Mouse (Mus musculus) testis, adult 2 months (tissue): Measurements from ENCODE around the gene Kcna7. TPM values are rescaled to one million over a fixed set of nuclear protein-coding genes. Genes with fewer than 3 reads are reported as not detected.

ENCODE experiments used
- H3K27ac ChIP-seq: fragments of 200-500 bp; 2 replicates; pipeline ENCODE4 v1.5.1; 2012; ENCODE audit warnings: low read depth, low read length; ENCODE audit not compliant: control insufficient read depth, insufficient read depth
- H3K27me3 ChIP-seq: fragments of 200-500 bp; 2 replicates; pipeline ENCODE4 v1.6.1; 2012; ENCODE audit warnings: mild to moderate bottlenecking, low read length, moderate library complexity; ENCODE audit not compliant: control insufficient read depth, insufficient read depth
- H3K36me3 ChIP-seq: fragments of 200-500 bp; 2 replicates; pipeline ENCODE4 v1.6.1; 2012; ENCODE audit warnings: mild to moderate bottlenecking, low read length; ENCODE audit not compliant: control insufficient read depth, insufficient read depth
- H3K4me1 ChIP-seq: fragments of 200-500 bp; 2 replicates; pipeline ENCODE4 v1.6.1; 2012; ENCODE audit warnings: low read length; ENCODE audit not compliant: control insufficient read depth, insufficient read depth
- H3K4me3 ChIP-seq: fragments of 200-500 bp; 2 replicates; pipeline ENCODE4 v1.5.1; 2012; ENCODE audit warnings: low read depth, mild to moderate bottlenecking, low read length, moderate library complexity, mixed read lengths; ENCODE audit not compliant: control insufficient read depth
- CTCF ChIP-seq: fragments of 200-500 bp; IDR thresholded peaks from 2 replicates; pipeline ENCODE4 v1.5.1; 2012; ENCODE audit warnings: low read depth, mild to moderate bottlenecking, inconsistent platforms, low read length, moderate library complexity; ENCODE audit not compliant: control insufficient read depth, insufficient read depth, insufficient replicate concordance
- POLR2A ChIP-seq: fragments of 200-500 bp; IDR thresholded peaks from 2 replicates; pipeline ENCODE4 v1.6.1; 2012; ENCODE audit warnings: low read depth, mild to moderate bottlenecking, inconsistent platforms, low read length, moderate library complexity; ENCODE audit not compliant: control insufficient read depth
- polyA plus RNA-seq: library from polyadenylated mRNA; depleted of rRNA; stranded (reverse); fragments of >200 nt; gene quantifications from 2 replicates; pipeline ENCODE4 v1.2.3, GENCODE M21; 2012

The Kcna7 gene
- polyA plus RNA-seq, 1 experiment: 1.1 TPM

DNA sequence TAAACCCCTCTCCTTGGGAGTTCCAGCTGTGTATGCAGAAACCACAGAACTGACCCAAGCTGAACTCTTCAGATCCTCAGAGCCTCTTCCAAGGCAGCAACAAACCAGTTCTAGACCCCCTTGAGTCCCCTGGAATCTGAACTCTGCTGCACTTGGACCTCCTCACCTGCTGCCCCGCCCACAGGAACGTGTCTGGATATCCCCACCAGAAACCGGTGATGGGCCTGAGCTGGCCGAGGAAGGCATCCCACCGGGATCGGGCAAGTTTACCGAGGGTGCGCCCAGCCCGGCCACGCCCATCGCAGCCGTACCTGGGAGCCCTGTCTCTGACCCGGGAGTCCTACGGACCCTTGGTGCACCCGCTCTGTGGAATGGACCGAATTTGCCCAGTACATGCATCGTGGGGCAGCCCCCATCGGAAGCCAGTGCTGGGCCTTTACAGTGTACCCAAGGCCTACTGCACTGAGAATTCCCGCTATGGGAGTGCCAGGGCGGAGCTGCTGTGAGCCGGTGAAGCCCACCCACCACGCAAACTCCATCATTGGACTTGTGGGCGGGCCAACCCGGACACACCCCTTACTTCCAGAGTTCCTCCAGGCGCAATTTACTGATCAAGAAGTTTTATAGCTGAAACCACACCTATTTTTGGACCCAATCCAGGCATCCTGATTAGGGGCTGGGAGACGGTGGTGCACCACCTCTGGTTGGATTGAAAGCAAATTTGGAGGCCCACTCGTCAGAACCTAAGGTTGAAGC lies 14.6 kb downstream of the Kcna7 start:
- TF ChIP-seq POLR2A: no peak
- no peaks in the 10 kb centered on the region; the same call in 1 of the 2 replicates for H3K36me3 ChIP-seq
- H3K27me3 ChIP-seq: peaks cover 2% of the 10 kb centered on the region; the same call in 1 of the 2 replicates
- H3K27ac ChIP-seq: no peak overlapping the region
- peak overlapping the region; percentile 86 for H3K4me3 ChIP-seq
- peaks cover 17% of the 10 kb centered on the region for H3K4me1 ChIP-seq

DNA sequence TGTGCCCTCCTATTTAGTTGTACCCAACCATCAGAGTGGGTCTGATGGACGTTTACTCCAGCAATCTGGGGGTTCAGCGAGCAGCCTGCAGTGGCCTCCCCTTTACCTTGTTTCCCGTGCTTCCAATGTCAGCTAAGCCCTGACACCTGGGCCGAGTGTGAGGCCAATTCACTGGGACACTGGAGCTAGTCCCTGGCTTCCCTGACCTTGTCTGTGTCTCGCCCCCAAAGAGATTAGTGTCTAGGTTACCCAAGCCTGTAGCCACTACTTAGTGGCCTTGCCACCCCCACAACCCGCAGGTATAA lies 15.1 kb downstream of the Kcna7 start, which contains the start of gene Lhb:
Gene Lhb (plus strand): TSS at position 206 of the 305 bp plus-strand sequence.
- H3K27me3 ChIP-seq: peaks cover 2% of the 10 kb centered on the region; the same call in 1 of the 2 replicates
- no peaks in the 10 kb centered on the region; the same call in 1 of the 2 replicates for H3K36me3 ChIP-seq
- H3K4me1 ChIP-seq: peaks cover 16% of the 10 kb centered on the region
- TF ChIP-seq CTCF: no peak
- no peak for TF ChIP-seq POLR2A
- H3K27ac ChIP-seq: no peak within 1 kb of the TSS
- peak within 1 kb of the TSS; percentile 86 for H3K4me3 ChIP-seq

DNA sequence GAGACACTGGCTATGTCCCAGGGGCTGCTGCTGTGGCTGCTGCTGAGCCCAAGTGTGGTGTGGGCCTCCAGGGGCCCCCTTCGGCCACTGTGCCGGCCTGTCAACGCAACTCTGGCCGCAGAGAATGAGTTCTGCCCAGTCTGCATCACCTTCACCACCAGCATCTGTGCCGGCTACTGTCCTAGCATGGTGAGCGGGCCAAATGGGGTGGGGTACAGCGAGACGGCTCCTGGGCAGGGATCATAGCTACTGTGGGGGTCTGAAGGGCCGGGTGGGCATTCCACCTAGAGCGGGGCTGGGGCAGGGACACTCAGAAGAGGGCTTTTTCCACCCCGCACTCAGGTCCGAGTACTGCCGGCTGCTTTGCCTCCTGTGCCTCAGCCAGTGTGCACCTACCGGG lies 15.7 kb downstream of the Kcna7 start:
- H3K36me3 ChIP-seq: no peaks in the 10 kb centered on the region; the same call in 1 of the 2 replicates
- H3K4me1 ChIP-seq: peaks cover 13% of the 10 kb centered on the region
- H3K27ac ChIP-seq: no peak overlapping the region
- no peak overlapping the region; the same call in 1 of the 2 replicates for H3K4me3 ChIP-seq
- TF ChIP-seq CTCF (no peak), POLR2A (no peak)
- no peaks in the 10 kb centered on the region for H3K27me3 ChIP-seq

DNA sequence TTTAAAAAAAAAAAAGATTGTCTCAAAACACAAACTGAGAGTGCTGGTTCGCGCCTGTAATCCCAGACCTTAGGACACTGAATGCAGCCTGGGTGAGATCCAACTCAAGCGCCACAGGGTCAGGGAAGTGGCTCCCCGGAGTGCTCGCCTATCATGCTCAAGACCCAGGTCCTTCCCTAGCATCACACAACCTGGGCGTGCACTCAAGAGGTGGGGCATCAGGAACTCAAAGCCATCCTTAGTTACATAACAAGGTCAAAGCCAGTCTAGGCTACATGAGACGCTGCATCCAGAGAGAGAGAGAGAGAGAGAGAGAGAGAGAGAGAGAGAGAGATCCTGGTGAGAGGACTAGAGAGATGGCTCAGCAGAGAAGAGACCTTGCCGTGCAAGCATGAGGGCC lies 21.1 kb downstream of the Kcna7 start:
- TF ChIP-seq CTCF (no peak), POLR2A (no peak)
- Histone ChIP-seq H3K27me3 (no peaks in the 10 kb centered on the region), H3K27ac (no peak overlapping the region), H3K4me3 (no peak overlapping the region), H3K4me1 (no peaks in the 10 kb centered on the region; the same call in none of the 2 replicates), H3K36me3 (peaks cover 1% of the 10 kb centered on the region)

DNA sequence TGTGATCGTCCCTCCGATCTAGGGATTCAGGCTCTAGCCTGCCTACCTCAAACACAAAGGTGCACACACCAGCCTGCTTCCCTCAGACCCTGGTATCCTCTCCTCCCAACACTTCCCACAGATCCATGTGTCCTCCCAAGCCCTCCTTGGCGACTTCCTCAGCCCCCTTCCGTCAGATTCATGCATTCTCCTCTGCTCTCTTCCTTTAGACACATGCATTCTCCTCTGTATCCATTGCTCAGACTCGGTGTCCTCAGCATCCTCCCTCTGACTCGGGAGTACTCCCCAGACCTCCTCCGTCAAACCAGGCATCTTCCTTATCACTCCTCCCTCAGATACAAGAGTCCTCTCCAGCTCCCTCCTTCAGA lies 28.4 kb downstream of the Kcna7 start:
- peak overlapping the region; percentile 90 for H3K4me3 ChIP-seq
- H3K4me1 ChIP-seq: peaks cover 25% of the 10 kb centered on the region
- no peaks in the 10 kb centered on the region for H3K27me3 ChIP-seq
- no peaks in the 10 kb centered on the region; the same call in 1 of the 2 replicates for H3K36me3 ChIP-seq
- H3K27ac ChIP-seq: peak overlapping the region; percentile 94
- TF ChIP-seq POLR2A (no peak), CTCF (no peak)

DNA sequence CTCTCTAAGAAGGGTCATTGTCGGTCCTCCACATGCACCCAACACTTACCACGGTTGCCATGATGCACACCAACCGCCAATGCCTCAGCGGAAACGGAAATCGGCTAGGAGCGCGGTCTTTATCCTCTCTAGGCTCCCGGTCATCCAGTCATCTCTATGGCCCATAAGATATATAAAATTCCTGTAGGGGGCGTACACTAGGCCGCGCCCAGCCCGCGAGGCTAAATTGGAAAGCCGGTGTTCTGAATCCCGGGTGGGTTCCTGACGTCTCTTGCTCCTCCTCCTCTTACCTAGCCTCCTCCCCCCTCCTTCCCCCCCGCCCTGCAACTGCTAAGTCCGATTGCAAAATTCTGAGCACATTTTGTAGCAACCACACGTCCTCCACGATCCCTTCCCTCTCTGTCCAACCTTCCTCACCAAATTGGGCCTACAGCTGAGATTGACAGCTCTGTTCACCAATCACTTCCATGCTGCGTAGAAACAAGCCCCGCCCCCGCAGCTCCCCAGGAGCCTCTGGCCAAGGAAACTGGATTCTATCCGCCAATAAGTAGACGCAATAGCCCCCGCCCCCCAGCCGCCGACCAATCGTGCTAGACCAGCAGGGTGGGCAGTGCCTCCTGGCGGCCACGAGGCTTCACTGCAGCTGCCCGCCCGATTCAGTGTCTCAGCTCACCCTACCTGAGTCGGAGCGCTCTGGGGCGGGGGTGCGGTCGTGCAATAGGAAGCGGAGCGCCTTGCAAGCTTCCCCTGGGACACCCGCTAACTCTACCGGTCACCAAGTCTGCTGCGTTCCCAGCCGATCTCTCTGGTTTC lies 29.0 kb downstream of the Kcna7 start, which contains the start of gene Gys1:
Gene Gys1 (plus strand): TSS at position 642 of the 813 bp plus-strand sequence.
- H3K27me3 ChIP-seq: no peaks in the 10 kb centered on the region
- H3K36me3 ChIP-seq: no peaks in the 10 kb centered on the region; the same call in 1 of the 2 replicates
- H3K27ac ChIP-seq: peak within 1 kb of the TSS; percentile 94
- H3K4me3 ChIP-seq: peak within 1 kb of the TSS; percentile 90
- TF ChIP-seq POLR2A: peak; percentile 76; the same call in 1 of the 2 replicates
- TF ChIP-seq CTCF: peak; percentile 96
- peaks cover 27% of the 10 kb centered on the region for H3K4me1 ChIP-seq

DNA sequence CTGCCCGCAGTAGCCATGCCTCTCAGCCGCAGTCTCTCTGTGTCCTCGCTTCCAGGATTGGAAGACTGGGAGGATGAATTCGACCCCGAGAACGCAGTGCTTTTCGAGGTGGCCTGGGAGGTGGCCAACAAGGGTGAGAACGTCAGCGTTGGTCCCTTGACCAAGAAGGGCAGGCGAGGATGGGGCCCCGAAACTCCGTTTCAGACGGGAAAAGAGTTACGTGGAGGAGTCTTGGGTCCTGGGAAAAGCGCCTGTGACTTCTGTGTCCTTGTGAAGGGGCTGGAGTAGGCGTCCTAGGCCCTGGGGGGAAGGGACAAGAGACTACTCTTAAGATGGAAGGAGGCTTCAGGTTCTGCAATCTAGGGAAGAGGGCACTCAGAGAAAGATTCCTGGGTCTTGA lies 29.6 kb downstream of the Kcna7 start:
- no peaks in the 10 kb centered on the region; the same call in 1 of the 2 replicates for H3K36me3 ChIP-seq
- H3K4me3 ChIP-seq: peak overlapping the region; percentile 68
- peaks cover 27% of the 10 kb centered on the region for H3K4me1 ChIP-seq
- H3K27ac ChIP-seq: no peak overlapping the region
- no peak for TF ChIP-seq CTCF
- TF ChIP-seq POLR2A: no peak
- H3K27me3 ChIP-seq: no peaks in the 10 kb centered on the region
